Mouse (Mus musculus): ENCODE data around the gene Slc22a16. TPM values are rescaled to one million over a fixed set of nuclear protein-coding genes. Genes with fewer than 3 reads are reported as not detected.
"Not testable (repeated sequence)": the region's sequence is repeated elsewhere in the genome, so short reads cannot be mapped to it uniquely, and the experiment has no call there.

Gene Slc22a16
- polyA plus RNA-seq, 1 experiment from 2014 or later: not detected

GRCm38 (mm10) chr10:40527573-40527972, 42.6 kb upstream of the Slc22a16 start:
- WGBS: 65% methylated on average over 8 of the region's 8 CpGs
- Histone ChIP-seq H3K4me2 (ENCODE audit: low read depth, low read length) (no peak overlapping the region), H3K4me3 (ENCODE audit: low read depth, low read length) (no peak overlapping the region), H3K36me3 (ENCODE audit: control insufficient read depth, insufficient read depth, low read length) (no peaks in the 10 kb centered on the region), H3K9ac (replicated peaks; ENCODE audit: low read depth, low read length) (no peak overlapping the region), H3K27me3 (ENCODE audit: control insufficient read depth, insufficient read depth, low read length) (no peaks in the 10 kb centered on the region), H3K4me1 (ENCODE audit: control insufficient read depth, insufficient read depth, low read length) (no peaks in the 10 kb centered on the region), H3K27ac (ENCODE audit: low read depth, low read length) (no peak overlapping the region), H3K9me3 (ENCODE audit: control insufficient read depth, low read length) (no peaks in the 10 kb centered on the region)
- ATAC-seq (ENCODE audit: low read depth): no peak

GRCm38 (mm10) chr10:40528668-40529067, 41.5 kb upstream of the Slc22a16 start:
- H3K27ac ChIP-seq (ENCODE audit: low read depth, low read length): no peak overlapping the region
- ATAC-seq (ENCODE audit: low read depth): no peak
- WGBS: 39% methylated on average over 8 of the region's 10 CpGs

GRCm38 (mm10) chr10:40529617-40530016, 40.5 kb upstream of the Slc22a16 start:
- ATAC-seq (ENCODE audit: low read depth): no peak
- Histone ChIP-seq H3K4me3 (ENCODE audit: low read depth, low read length) (no peak overlapping the region), H3K4me2 (ENCODE audit: low read depth, low read length) (no peak overlapping the region), H3K4me1 (ENCODE audit: control insufficient read depth, insufficient read depth, low read length) (no peaks in the 10 kb centered on the region), H3K9ac (replicated peaks; ENCODE audit: low read depth, low read length) (no peak overlapping the region), H3K9me3 (ENCODE audit: control insufficient read depth, low read length) (no peaks in the 10 kb centered on the region), H3K27me3 (ENCODE audit: control insufficient read depth, insufficient read depth, low read length) (no peaks in the 10 kb centered on the region), H3K36me3 (ENCODE audit: control insufficient read depth, insufficient read depth, low read length) (no peaks in the 10 kb centered on the region), H3K27ac (ENCODE audit: low read depth, low read length) (no peak overlapping the region)
- WGBS: 64% methylated on average over 6 of the region's 6 CpGs

More at GRCm38 (mm10) chr10:40528668-40529067, 41.5 kb upstream of the Slc22a16 start:
- no peak overlapping the region for H3K4me3 ChIP-seq (ENCODE audit: low read depth, low read length)
- H3K4me2 ChIP-seq (ENCODE audit: low read depth, low read length): no peak overlapping the region
- no peaks in the 10 kb centered on the region for H3K4me1 ChIP-seq (ENCODE audit: control insufficient read depth, insufficient read depth, low read length)
- no peak overlapping the region for H3K9ac ChIP-seq (replicated peaks; ENCODE audit: low read depth, low read length)
- no peaks in the 10 kb centered on the region for H3K9me3 ChIP-seq (ENCODE audit: control insufficient read depth, low read length)
- H3K27me3 ChIP-seq (ENCODE audit: control insufficient read depth, insufficient read depth, low read length): no peaks in the 10 kb centered on the region
- no peaks in the 10 kb centered on the region for H3K36me3 ChIP-seq (ENCODE audit: control insufficient read depth, insufficient read depth, low read length)

- 59% methylated on average over 3 of the region's 3 CpGs for WGBS
- Histone ChIP-seq H3K36me3 (ENCODE audit: control insufficient read depth, insufficient read depth, low read length) (no peaks in the 10 kb centered on the region), H3K27me3 (ENCODE audit: control insufficient read depth, insufficient read depth, low read length) (no peaks in the 10 kb centered on the region), H3K9ac (replicated peaks; ENCODE audit: low read depth, low read length) (no peak overlapping the region), H3K4me3 (ENCODE audit: low read depth, low read length) (no peak overlapping the region), H3K27ac (ENCODE audit: low read depth, low read length) (no peak overlapping the region), H3K4me1 (ENCODE audit: control insufficient read depth, insufficient read depth, low read length) (no peaks in the 10 kb centered on the region), H3K4me2 (ENCODE audit: low read depth, low read length) (no peak overlapping the region), H3K9me3 (ENCODE audit: control insufficient read depth, low read length) (no peaks in the 10 kb centered on the region)
- ATAC-seq (ENCODE audit: low read depth): no peak
Observed at GRCm38 (mm10) chr10:40530661-40531060, 39.5 kb upstream of the Slc22a16 start.

GRCm38 (mm10) chr10:40532586-40532985, 37.5 kb upstream of the Slc22a16 start:
- H3K36me3 ChIP-seq (ENCODE audit: control insufficient read depth, insufficient read depth, low read length); H3K4me1 ChIP-seq (ENCODE audit: control insufficient read depth, insufficient read depth, low read length); H3K4me2 ChIP-seq (ENCODE audit: low read depth, low read length); H3K9ac ChIP-seq (replicated peaks; ENCODE audit: low read depth, low read length); H3K9me3 ChIP-seq (ENCODE audit: control insufficient read depth, low read length); H3K27me3 ChIP-seq (ENCODE audit: control insufficient read depth, insufficient read depth, low read length); H3K4me3 ChIP-seq (ENCODE audit: low read depth, low read length); H3K27ac ChIP-seq (ENCODE audit: low read depth, low read length); ATAC-seq (ENCODE audit: low read depth): not testable (repeated sequence)
- 94% methylated on average over 4 of the region's 4 CpGs for WGBS

GRCm38 (mm10) chr10:40541351-40541750, 28.8 kb upstream of the Slc22a16 start:
- no peak overlapping the region for H3K27ac ChIP-seq (ENCODE audit: low read depth, low read length)
- no peaks in the 10 kb centered on the region for H3K36me3 ChIP-seq (ENCODE audit: control insufficient read depth, insufficient read depth, low read length)
- WGBS: 81% methylated on average over 6 of the region's 6 CpGs
- H3K4me2 ChIP-seq (ENCODE audit: low read depth, low read length): no peak overlapping the region
- H3K4me3 ChIP-seq (ENCODE audit: low read depth, low read length): no peak overlapping the region
- H3K27me3 ChIP-seq (ENCODE audit: control insufficient read depth, insufficient read depth, low read length): no peaks in the 10 kb centered on the region
- H3K9ac ChIP-seq (replicated peaks; ENCODE audit: low read depth, low read length): no peak overlapping the region
- no peaks in the 10 kb centered on the region for H3K4me1 ChIP-seq (ENCODE audit: control insufficient read depth, insufficient read depth, low read length)
- no peak for ATAC-seq (ENCODE audit: low read depth)
- no peaks in the 10 kb centered on the region for H3K9me3 ChIP-seq (ENCODE audit: control insufficient read depth, low read length)

GRCm38 (mm10) chr10:40549317-40549716, 20.8 kb upstream of the Slc22a16 start:
- Histone ChIP-seq H3K36me3 (ENCODE audit: control insufficient read depth, insufficient read depth, low read length) (no peaks in the 10 kb centered on the region), H3K9ac (replicated peaks; ENCODE audit: low read depth, low read length) (no peak overlapping the region), H3K27me3 (ENCODE audit: control insufficient read depth, insufficient read depth, low read length) (no peaks in the 10 kb centered on the region), H3K27ac (ENCODE audit: low read depth, low read length) (no peak overlapping the region), H3K4me3 (ENCODE audit: low read depth, low read length) (no peak overlapping the region), H3K4me2 (ENCODE audit: low read depth, low read length) (no peak overlapping the region), H3K4me1 (ENCODE audit: control insufficient read depth, insufficient read depth, low read length) (no peaks in the 10 kb centered on the region), H3K9me3 (ENCODE audit: control insufficient read depth, low read length) (no peaks in the 10 kb centered on the region)
- ATAC-seq (ENCODE audit: low read depth): no peak
- WGBS: 83% methylated on average over 2 of the region's 2 CpGs

- Histone ChIP-seq H3K27ac (ENCODE audit: low read depth, low read length) (no peak overlapping the region), H3K27me3 (ENCODE audit: control insufficient read depth, insufficient read depth, low read length) (no peaks in the 10 kb centered on the region), H3K4me3 (ENCODE audit: low read depth, low read length) (no peak overlapping the region), H3K9ac (replicated peaks; ENCODE audit: low read depth, low read length) (no peak overlapping the region), H3K4me2 (ENCODE audit: low read depth, low read length) (no peak overlapping the region), H3K4me1 (ENCODE audit: control insufficient read depth, insufficient read depth, low read length) (no peaks in the 10 kb centered on the region), H3K36me3 (ENCODE audit: control insufficient read depth, insufficient read depth, low read length) (no peaks in the 10 kb centered on the region), H3K9me3 (ENCODE audit: control insufficient read depth, low read length) (no peaks in the 10 kb centered on the region)
- ATAC-seq (ENCODE audit: low read depth): no peak
- 70% methylated on average over 2 of the region's 2 CpGs for WGBS
Observed at GRCm38 (mm10) chr10:40551801-40552200, 18.3 kb upstream of the Slc22a16 start.

GRCm38 (mm10) chr10:40565695-40566094, 4.4 kb upstream of the Slc22a16 start:
- H3K27ac ChIP-seq (ENCODE audit: low read depth, low read length); ATAC-seq (ENCODE audit: low read depth): not testable (repeated sequence)
- 96% methylated on average over 6 of the region's 6 CpGs for WGBS

More at GRCm38 (mm10) chr10:40565695-40566094, 4.4 kb upstream of the Slc22a16 start:
- not testable (repeated sequence) for H3K4me3 ChIP-seq (ENCODE audit: low read depth, low read length); H3K9ac ChIP-seq (replicated peaks; ENCODE audit: low read depth, low read length); H3K4me2 ChIP-seq (ENCODE audit: low read depth, low read length); H3K27me3 ChIP-seq (ENCODE audit: control insufficient read depth, insufficient read depth, low read length); H3K4me1 ChIP-seq (ENCODE audit: control insufficient read depth, insufficient read depth, low read length); H3K36me3 ChIP-seq (ENCODE audit: control insufficient read depth, insufficient read depth, low read length); H3K9me3 ChIP-seq (ENCODE audit: control insufficient read depth, low read length)

Data from neural tube, embryonic 14.5 days (tissue).